Mouse (Mus musculus): Measurements from ENCODE around the gene Ampd3. TPM values are rescaled to one million over a fixed set of nuclear protein-coding genes. Genes with fewer than 3 reads are reported as not detected.

Gene Ampd3
- polyA plus RNA-seq, 1 experiment from 2014 or later: 1.8 TPM

DNA sequence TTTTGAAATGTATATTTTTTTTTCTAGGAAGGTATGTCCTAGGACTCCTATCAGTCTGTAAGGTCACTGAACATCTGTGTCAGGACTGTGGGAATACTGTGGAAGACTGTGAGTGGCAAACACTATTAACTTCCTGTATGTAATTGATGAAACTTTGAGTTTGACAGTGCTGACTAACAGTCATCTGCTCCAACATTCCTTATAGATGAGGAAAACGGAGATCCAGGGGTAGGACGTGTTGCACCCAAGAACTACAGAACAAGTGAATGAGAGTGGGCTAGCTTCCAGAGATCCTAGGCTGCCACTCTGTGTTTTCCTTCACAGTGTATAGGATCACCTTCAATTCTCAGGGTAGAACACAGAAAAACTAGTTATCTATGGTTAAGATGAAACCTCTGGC, 79.3 kb downstream of the Ampd3 start:
- Histone ChIP-seq H3K9me3 (ENCODE audit: control insufficient read depth, low read length) (no peaks in the 10 kb centered on the region), H3K27ac (replicated peaks; ENCODE audit: low read depth, low read length) (no peak overlapping the region), H3K36me3 (ENCODE audit: control insufficient read depth, insufficient read depth, low read length) (no peaks in the 10 kb centered on the region), H3K4me2 (ENCODE audit: low read depth, severe bottlenecking) (no peak overlapping the region), H3K9ac (ENCODE audit: low read length) (no peak overlapping the region), H3K4me3 (ENCODE audit: low read depth, low read length) (no peak overlapping the region), H3K27me3 (ENCODE audit: control insufficient read depth, insufficient read depth, low read length) (no peaks in the 10 kb centered on the region), H3K4me1 (ENCODE audit: control insufficient read depth, insufficient read depth, low read length) (0 out of 2 replicates have a peak, but pooled peaks cover 2% of the 10 kb centered on the region)
- no peak for ATAC-seq (ENCODE audit: insufficient number of reproducible peaks, low FRiP score, low TSS enrichment, low read depth)
- WGBS: 84% methylated on average over 2 of the region's 2 CpGs
- no peak for DNase-seq (ENCODE audit: low spot score)

DNA sequence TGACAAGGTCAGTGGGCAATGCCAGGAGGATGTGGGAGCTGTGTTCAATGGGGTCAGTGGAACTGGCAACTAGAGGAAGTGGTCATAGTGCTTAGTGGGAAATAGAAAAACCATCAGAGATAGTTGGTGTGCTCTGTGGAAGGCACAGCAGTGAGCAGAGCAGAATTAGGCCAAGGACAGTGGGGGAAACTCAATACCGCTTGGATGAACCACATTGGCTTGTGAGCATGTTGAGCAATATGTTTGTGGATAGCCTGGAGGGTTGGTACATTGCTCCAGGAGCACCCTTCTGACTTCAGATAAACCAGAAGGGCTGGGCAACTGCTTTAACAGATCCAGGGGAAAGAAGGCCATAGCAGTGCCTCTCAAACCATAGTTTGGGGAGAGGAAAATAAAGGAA, 80.4 kb downstream of the Ampd3 start:
- H3K9ac ChIP-seq (ENCODE audit: low read length): no peak overlapping the region
- no peaks in the 10 kb centered on the region for H3K36me3 ChIP-seq (ENCODE audit: control insufficient read depth, insufficient read depth, low read length)
- DNase-seq (ENCODE audit: low spot score): no peak
- H3K4me3 ChIP-seq (ENCODE audit: low read depth, low read length): no peak overlapping the region
- H3K27ac ChIP-seq (replicated peaks; ENCODE audit: low read depth, low read length): no peak overlapping the region
- no peaks in the 10 kb centered on the region for H3K9me3 ChIP-seq (ENCODE audit: control insufficient read depth, low read length)
- H3K4me1 ChIP-seq (ENCODE audit: control insufficient read depth, insufficient read depth, low read length): 0 out of 2 replicates have a peak, but pooled peaks cover 1% of the 10 kb centered on the region
- WGBS: 90% methylated on average over 1 of the region's 1 CpGs
- H3K4me2 ChIP-seq (ENCODE audit: low read depth, severe bottlenecking): no peak overlapping the region
- H3K27me3 ChIP-seq (ENCODE audit: control insufficient read depth, insufficient read depth, low read length): no peaks in the 10 kb centered on the region
- no peak for ATAC-seq (ENCODE audit: insufficient number of reproducible peaks, low FRiP score, low TSS enrichment, low read depth)

DNA sequence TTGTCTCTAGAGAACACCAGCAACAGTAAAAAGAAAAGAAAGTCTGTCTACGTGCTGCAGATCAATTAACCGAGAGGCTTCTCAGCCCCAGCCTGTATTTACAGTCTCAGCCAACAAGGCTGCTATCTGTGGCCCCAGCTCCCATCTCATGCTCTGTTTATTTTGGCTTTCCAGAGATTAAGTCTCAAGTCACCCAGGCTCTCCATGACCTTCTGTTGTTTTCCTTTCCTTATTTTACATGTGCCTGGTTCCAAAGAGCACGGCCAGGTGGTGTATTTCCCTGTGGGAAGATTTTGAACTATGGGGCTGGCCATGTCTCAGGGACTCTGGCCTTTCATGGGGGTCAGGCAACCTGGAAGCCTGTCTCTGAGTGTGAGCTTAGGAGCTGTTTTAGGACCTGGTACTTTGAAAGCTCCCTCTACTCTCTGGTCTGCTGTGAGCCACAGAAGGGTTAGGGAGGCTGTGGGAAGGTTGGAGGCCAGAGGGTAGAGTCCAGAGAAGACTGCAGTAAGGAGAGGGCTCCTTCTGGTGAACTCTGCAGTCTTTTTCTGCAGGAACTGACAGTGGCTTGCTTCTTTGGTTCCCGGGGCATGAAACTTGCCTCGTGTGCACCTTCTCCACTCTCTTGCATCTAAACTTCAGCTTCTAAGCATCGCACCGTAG, 83.7 kb downstream of the Ampd3 start:
- H3K4me1 ChIP-seq (ENCODE audit: control insufficient read depth, insufficient read depth, low read length): no peaks in the 10 kb centered on the region
- H3K4me3 ChIP-seq (ENCODE audit: low read depth, low read length): no peak overlapping the region
- 79% methylated on average over 7 of the region's 7 CpGs for WGBS
- H3K4me2 ChIP-seq (ENCODE audit: low read depth, severe bottlenecking): no peak overlapping the region
- no peak overlapping the region; the same call in 1 of the 2 replicates for H3K9ac ChIP-seq (ENCODE audit: low read length)
- no peak for ATAC-seq (ENCODE audit: insufficient number of reproducible peaks, low FRiP score, low TSS enrichment, low read depth)
- no peaks in the 10 kb centered on the region for H3K27me3 ChIP-seq (ENCODE audit: control insufficient read depth, insufficient read depth, low read length)
- DNase-seq (ENCODE audit: low spot score): no peak
- H3K9me3 ChIP-seq (ENCODE audit: control insufficient read depth, low read length): no peaks in the 10 kb centered on the region
- no peaks in the 10 kb centered on the region for H3K36me3 ChIP-seq (ENCODE audit: control insufficient read depth, insufficient read depth, low read length)
- H3K27ac ChIP-seq (replicated peaks; ENCODE audit: low read depth, low read length): no peak overlapping the region

DNA sequence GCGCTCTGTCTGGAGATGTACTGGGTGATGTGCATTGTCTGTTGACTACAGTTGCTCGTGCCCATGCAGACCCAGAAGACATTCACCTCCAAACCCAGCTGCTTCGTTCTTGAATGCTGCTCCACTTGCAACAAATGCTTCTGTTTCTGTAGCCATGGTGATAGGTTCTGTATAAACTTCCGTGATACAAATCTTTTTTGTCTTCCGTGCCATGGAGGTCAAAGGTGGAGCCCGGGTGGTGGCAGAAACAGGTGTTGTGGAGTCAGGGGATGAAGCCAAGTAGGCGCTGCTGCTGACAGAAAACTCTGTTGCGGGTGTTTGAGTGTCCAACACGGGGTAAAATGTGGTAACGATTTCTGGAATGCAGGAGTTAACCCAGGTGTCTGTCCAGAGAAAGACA, 85.6 kb downstream of the Ampd3 start:
- H3K4me3 ChIP-seq (ENCODE audit: low read depth, low read length): no peak overlapping the region
- H3K4me1 ChIP-seq (ENCODE audit: control insufficient read depth, insufficient read depth, low read length): no peaks in the 10 kb centered on the region
- ATAC-seq (ENCODE audit: insufficient number of reproducible peaks, low FRiP score, low TSS enrichment, low read depth): no peak
- H3K9ac ChIP-seq (ENCODE audit: low read length): no peak overlapping the region
- no peak overlapping the region for H3K4me2 ChIP-seq (ENCODE audit: low read depth, severe bottlenecking)
- no peak overlapping the region for H3K27ac ChIP-seq (replicated peaks; ENCODE audit: low read depth, low read length)
- no peaks in the 10 kb centered on the region for H3K9me3 ChIP-seq (ENCODE audit: control insufficient read depth, low read length)
- DNase-seq (ENCODE audit: low spot score): no peak
- H3K27me3 ChIP-seq (ENCODE audit: control insufficient read depth, insufficient read depth, low read length): no peaks in the 10 kb centered on the region
- H3K36me3 ChIP-seq (ENCODE audit: control insufficient read depth, insufficient read depth, low read length): no peaks in the 10 kb centered on the region
- WGBS: 76% methylated on average over 10 of the region's 10 CpGs

DNA sequence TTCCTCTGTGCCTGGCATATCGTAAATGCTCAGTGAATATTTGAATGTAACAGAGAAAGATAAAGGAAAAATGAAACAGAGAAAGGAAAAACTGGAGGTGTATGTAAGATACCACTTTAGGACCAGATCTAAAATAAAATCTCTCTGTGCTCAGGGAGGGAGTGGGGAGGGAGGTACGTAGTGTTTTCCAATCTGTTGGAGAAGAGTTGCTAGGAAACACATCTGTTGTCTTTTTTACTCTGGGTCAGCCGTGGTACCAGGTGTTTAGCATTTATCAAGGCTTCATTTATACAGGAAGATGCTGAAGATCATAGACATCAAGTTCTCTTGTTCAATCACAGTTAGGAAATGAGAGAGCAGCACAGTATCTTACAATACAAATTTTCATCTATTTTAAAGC, 86.5 kb downstream of the Ampd3 start:
- H3K4me2 ChIP-seq (ENCODE audit: low read depth, severe bottlenecking): no peak overlapping the region

DNA sequence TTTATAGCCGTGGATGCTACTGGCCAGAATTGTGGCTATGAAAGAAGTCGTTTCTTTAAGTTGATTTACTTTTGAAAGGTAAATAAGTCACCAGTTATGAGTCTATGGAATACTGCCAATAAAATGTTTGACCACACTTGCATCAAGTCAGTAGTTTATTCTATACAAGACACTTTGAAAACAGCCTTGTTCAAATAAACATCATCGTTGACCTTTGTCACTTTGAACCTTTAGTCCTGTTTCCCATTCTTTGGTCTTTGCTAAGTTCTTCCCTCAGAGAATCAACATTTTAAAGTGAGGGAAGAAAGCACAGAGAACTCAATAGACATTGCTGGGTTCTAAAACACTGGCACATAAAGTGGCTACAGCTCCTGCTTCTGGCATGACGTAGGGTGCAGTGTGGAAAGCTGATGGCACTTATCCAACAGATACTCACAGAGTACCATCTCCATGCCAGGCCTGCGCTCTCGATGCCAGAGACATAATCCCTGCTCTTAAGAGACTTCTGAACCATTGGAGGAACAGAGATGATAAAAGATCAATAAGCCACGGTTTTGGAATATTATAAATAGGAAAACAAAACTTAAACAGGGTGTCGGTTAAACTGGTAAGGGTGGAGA, 87.0 kb downstream of the Ampd3 start:
- Histone ChIP-seq H3K27ac (replicated peaks; ENCODE audit: low read depth, low read length) (no peak overlapping the region), H3K9me3 (ENCODE audit: control insufficient read depth, low read length) (no peaks in the 10 kb centered on the region), H3K27me3 (ENCODE audit: control insufficient read depth, insufficient read depth, low read length) (no peaks in the 10 kb centered on the region), H3K4me2 (ENCODE audit: low read depth, severe bottlenecking) (no peak overlapping the region), H3K4me3 (ENCODE audit: low read depth, low read length) (no peak overlapping the region), H3K36me3 (ENCODE audit: control insufficient read depth, insufficient read depth, low read length) (no peaks in the 10 kb centered on the region), H3K4me1 (ENCODE audit: control insufficient read depth, insufficient read depth, low read length) (no peaks in the 10 kb centered on the region), H3K9ac (ENCODE audit: low read length) (no peak overlapping the region)
- ATAC-seq (ENCODE audit: insufficient number of reproducible peaks, low FRiP score, low TSS enrichment, low read depth) (no peak), DNase-seq (ENCODE audit: low spot score) (no peak)
- 87% methylated on average over 8 of the region's 8 CpGs for WGBS

More for the DNA sequence above, 86.5 kb downstream of the Ampd3 start:
- no peak overlapping the region for H3K9ac ChIP-seq (ENCODE audit: low read length)
- 60% methylated on average over 3 of the region's 3 CpGs for WGBS
- H3K27me3 ChIP-seq (ENCODE audit: control insufficient read depth, insufficient read depth, low read length): no peaks in the 10 kb centered on the region
- no peak for DNase-seq (ENCODE audit: low spot score)
- H3K9me3 ChIP-seq (ENCODE audit: control insufficient read depth, low read length): no peaks in the 10 kb centered on the region
- ATAC-seq (ENCODE audit: insufficient number of reproducible peaks, low FRiP score, low TSS enrichment, low read depth): no peak
- no peaks in the 10 kb centered on the region for H3K36me3 ChIP-seq (ENCODE audit: control insufficient read depth, insufficient read depth, low read length)
- H3K27ac ChIP-seq (replicated peaks; ENCODE audit: low read depth, low read length): no peak overlapping the region
- no peak overlapping the region for H3K4me3 ChIP-seq (ENCODE audit: low read depth, low read length)
- H3K4me1 ChIP-seq (ENCODE audit: control insufficient read depth, insufficient read depth, low read length): no peaks in the 10 kb centered on the region

DNA sequence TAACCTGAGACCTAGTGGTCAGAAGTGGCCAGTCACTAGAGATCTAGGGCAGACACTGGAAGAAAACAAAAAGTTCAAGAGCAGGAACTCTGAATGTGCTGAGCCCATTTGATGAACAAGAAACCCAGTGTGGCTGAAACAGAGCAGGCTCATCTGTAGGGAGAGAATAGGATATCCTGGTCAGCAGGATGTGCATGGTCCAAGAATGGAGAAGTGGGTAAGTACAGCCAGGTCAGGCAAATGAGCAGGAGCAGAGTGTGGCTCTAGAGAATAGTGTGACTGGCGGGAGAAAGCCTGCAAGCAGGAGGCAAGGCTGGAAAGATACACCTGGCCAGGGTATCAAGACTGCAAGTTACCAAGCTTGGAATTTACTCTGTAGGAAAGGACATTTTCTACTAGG, 87.6 kb downstream of the Ampd3 start:
- Histone ChIP-seq H3K4me2 (ENCODE audit: low read depth, severe bottlenecking) (no peak overlapping the region), H3K9ac (ENCODE audit: low read length) (no peak overlapping the region), H3K36me3 (ENCODE audit: control insufficient read depth, insufficient read depth, low read length) (no peaks in the 10 kb centered on the region), H3K9me3 (ENCODE audit: control insufficient read depth, low read length) (no peaks in the 10 kb centered on the region), H3K4me3 (ENCODE audit: low read depth, low read length) (no peak overlapping the region), H3K27me3 (ENCODE audit: control insufficient read depth, insufficient read depth, low read length) (no peaks in the 10 kb centered on the region), H3K27ac (replicated peaks; ENCODE audit: low read depth, low read length) (no peak overlapping the region), H3K4me1 (ENCODE audit: control insufficient read depth, insufficient read depth, low read length) (no peaks in the 10 kb centered on the region)
- WGBS: 75% methylated on average over 1 of the region's 1 CpGs
- DNase-seq (ENCODE audit: low spot score): no peak
- ATAC-seq (ENCODE audit: insufficient number of reproducible peaks, low FRiP score, low TSS enrichment, low read depth): no peak

DNA sequence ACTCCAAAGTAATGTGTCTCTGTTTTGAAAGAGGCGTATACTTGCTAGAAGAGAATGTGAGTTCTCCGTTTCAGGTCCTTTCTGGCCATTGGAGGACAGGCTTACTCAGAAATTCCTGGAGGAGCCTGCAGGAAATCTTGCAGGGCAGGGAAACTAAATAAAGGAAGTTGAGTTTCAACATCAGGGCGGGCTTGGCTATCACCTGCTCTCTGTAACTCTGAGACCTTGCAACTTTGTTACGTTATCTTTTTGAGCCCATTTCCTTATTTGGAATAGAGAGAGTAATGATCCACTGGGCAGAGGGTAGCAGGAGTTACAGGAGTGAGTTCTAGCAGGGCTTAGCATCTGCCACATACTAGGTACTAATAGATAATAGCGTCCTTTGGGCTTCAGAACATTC, 92.1 kb downstream of the Ampd3 start:
- DNase-seq (ENCODE audit: low spot score) (no peak), ATAC-seq (ENCODE audit: insufficient number of reproducible peaks, low FRiP score, low TSS enrichment, low read depth) (no peak)
- Histone ChIP-seq H3K4me3 (ENCODE audit: low read depth, low read length) (no peak overlapping the region), H3K27ac (replicated peaks; ENCODE audit: low read depth, low read length) (no peak overlapping the region), H3K4me1 (ENCODE audit: control insufficient read depth, insufficient read depth, low read length) (no peaks in the 10 kb centered on the region), H3K4me2 (ENCODE audit: low read depth, severe bottlenecking) (no peak overlapping the region), H3K36me3 (ENCODE audit: control insufficient read depth, insufficient read depth, low read length) (no peaks in the 10 kb centered on the region), H3K27me3 (ENCODE audit: control insufficient read depth, insufficient read depth, low read length) (no peaks in the 10 kb centered on the region), H3K9me3 (ENCODE audit: control insufficient read depth, low read length) (no peaks in the 10 kb centered on the region), H3K9ac (ENCODE audit: low read length) (no peak overlapping the region)
- WGBS: 66% methylated on average over 5 of the region's 5 CpGs

Measured in limb, embryonic 11.5 days (tissue).